Mouse (Mus musculus) heart, adult 2 months (tissue): ENCODE results near the gene Pde4b. TPM values are rescaled to one million over a fixed set of nuclear protein-coding genes. Genes with fewer than 3 reads are reported as not detected.
A peak's percentile ranks its signal among the peaks of the same experiment; 100 is the strongest.

ENCODE experiments used
- DNase-seq, 2 experiments: peaks; one replicate each; pipeline ENCODE4 v3.0.0; 2021
- H3K27ac ChIP-seq: fragments of 200-600 bp; 2 replicates; pipeline ENCODE4 v1.8.1; 2022
- H3K27me3 ChIP-seq: fragments of 200-500 bp; 2 replicates; pipeline ENCODE4 v1.6.1; 2012; ENCODE audit warnings: mild to moderate bottlenecking, low read length, inconsistent platforms, mixed read lengths; ENCODE audit not compliant: control insufficient read depth, insufficient read depth
- H3K36me3 ChIP-seq: fragments of 200-500 bp; 2 replicates; pipeline ENCODE4 v1.6.1; 2012; ENCODE audit warnings: low read length, inconsistent platforms; ENCODE audit not compliant: control insufficient read depth, insufficient read depth
- H3K4me1 ChIP-seq: fragments of 200-500 bp; 2 replicates; pipeline ENCODE4 v1.6.1; 2011; ENCODE audit warnings: low read length; ENCODE audit not compliant: control insufficient read depth, insufficient read depth
- H3K4me3 ChIP-seq: fragments of 200-600 bp; 2 replicates; pipeline ENCODE4 v1.8.1; 2022
- H3K79me2 ChIP-seq: fragments of 200-500 bp; replicated peaks from 2 replicates; pipeline ENCODE4 v1.6.1; 2012; ENCODE audit warnings: mild to moderate bottlenecking, inconsistent platforms, low read length, moderate library complexity, mixed read lengths; ENCODE audit not compliant: control insufficient read depth, insufficient read depth
- H3K9ac ChIP-seq: fragments of 200-500 bp; 2 replicates; pipeline ENCODE4 v1.6.1; 2012; ENCODE audit warnings: low read depth, mild to moderate bottlenecking, control low read depth, inconsistent platforms, low read length, mixed read lengths
- CTCF ChIP-seq: fragments of 200-600 bp; IDR thresholded peaks from 2 replicates; pipeline ENCODE4 v1.8.1; 2022; ENCODE audit warnings: antibody characterized with exemption, mild to moderate bottlenecking, moderate library complexity
- EP300 ChIP-seq: fragments of 200-500 bp; IDR thresholded peaks from 2 replicates; pipeline ENCODE4 v1.6.1; 2011; ENCODE audit warnings: low read depth, low read length, control low read depth; ENCODE audit not compliant: insufficient read depth
- POLR2A ChIP-seq: fragments of 200-500 bp; IDR thresholded peaks from 2 replicates; pipeline ENCODE4 v1.6.1; 2011; ENCODE audit warnings: mild to moderate bottlenecking, low read depth, low read length, control low read depth; ENCODE audit not compliant: insufficient read depth
- WGBS: fragments of 180-500 bp; shearing (Covaris S2); methylation state at CpG from one replicate; pipeline ENCODE4 v1.1.7; 2018; 5-methylcytosine and 5-hydroxymethylcytosine counted together
- intact Hi-C: fragments of 180-260 bp; cut with DNase I; formaldehyde crosslinking; loops from one replicate; pipeline ENCODE4 v1.15.1; 2025
- polyA plus RNA-seq: library from polyadenylated mRNA; depleted of rRNA; stranded (reverse); fragments of >200 nt; gene quantifications from 2 replicates; pipeline ENCODE4 v1.2.3, GENCODE M21; 2012
- total RNA-seq, 2 experiments: library from RNA; stranded (reverse); gene quantifications; 2 replicates each; pipeline ENCODE4 v1.2.3; 2021

Gene Pde4b
- total and polyA plus RNA-seq, 3 experiments, result 16.3 to 29.4 (median 28.2) TPM

DNA sequence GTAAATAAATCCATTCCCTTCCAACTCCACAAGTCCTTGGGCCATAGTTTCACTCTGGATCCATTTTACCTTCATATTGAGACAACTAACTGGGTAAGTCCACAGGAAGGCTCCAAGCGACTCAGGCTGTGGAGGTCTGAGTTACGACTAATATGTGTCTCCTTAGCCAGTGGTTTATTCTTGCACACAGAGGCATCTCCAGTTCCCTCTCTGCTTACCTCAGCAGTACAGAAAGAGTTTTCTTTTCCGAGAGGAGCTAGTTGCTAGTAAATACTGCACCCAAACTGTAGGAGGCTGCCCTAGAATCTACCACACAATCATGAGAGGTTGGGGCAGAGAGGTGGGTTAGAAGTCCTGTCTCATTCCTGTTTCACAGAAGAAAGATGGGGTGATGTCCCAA lies 499.4 kb downstream of the Pde4b start:
- intact Hi-C loops, result loop anchor here (5.0 kb wide), 1 partner anchor 79 kb away; no protein-coding TSS in a partner anchor
- H3K9ac ChIP-seq, result no peak overlapping the region
- H3K79me2 ChIP-seq, result peaks cover 6% of the 10 kb centered on the region
- H3K4me1 ChIP-seq, result peaks cover 24% of the 10 kb centered on the region
- no peaks in the 10 kb centered on the region for H3K27me3 ChIP-seq
- peaks cover 65% of the 10 kb centered on the region for H3K36me3 ChIP-seq
- H3K4me3 ChIP-seq, result no peak overlapping the region
- WGBS, result 67% methylated on average over 3 of the region's 3 CpGs
- DNase-seq, result no peak
- TF ChIP-seq CTCF, result no peak
- peak overlapping the region; percentile 64 for H3K27ac ChIP-seq

DNA sequence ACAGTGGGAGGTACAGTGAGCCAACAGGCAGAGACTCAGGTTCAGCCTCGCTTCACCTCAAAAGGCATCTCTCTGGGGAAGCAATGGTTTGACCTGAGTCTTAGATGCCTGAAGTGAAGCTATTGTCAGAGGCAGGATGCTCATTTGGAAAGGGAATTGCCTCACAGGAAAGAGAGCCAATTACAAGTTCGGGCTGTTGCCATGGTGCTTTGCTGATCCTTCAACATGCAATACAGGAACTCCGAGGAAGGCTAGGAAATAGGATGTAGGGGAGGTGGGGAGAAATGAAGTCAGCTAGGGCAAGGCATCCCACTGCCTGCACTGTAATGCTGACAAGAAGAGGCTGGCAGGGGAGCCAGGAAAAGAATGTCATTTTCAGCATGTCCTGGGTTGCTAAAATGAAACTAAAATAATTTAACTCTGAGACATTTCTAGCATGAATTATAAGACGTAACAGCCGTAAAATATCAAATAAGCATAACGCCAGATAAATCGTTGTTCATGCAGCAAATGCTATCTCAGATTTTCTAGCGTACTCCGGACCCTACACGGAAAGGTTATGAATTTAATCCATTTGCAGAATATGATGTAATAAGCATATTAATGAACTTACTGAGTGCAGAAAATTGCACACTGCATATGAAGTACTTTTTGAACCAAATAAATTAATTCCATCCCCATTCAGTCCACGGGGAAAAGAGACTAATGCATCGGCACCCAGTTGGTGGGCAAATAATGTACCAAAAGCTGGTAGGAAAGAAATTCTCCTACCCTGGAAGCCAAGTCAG lies 501.5 kb downstream of the Pde4b start:
- DNase-seq, result peak; percentile 56 to 78
- H3K79me2 ChIP-seq, result peaks cover 4% of the 10 kb centered on the region
- TF ChIP-seq POLR2A, result peak; percentile 53; the same call in 1 of the 2 replicates
- TF ChIP-seq EP300, result peak; percentile 91
- TF ChIP-seq CTCF, result no peak
- intact Hi-C loops, result loop anchor here (5.0 kb wide), 1 partner anchor 82 kb away; no protein-coding TSS in a partner anchor
- peak overlapping the region; percentile 64 for H3K27ac ChIP-seq
- peak overlapping the region; percentile 39 for H3K4me3 ChIP-seq
- H3K4me1 ChIP-seq, result peaks cover 21% of the 10 kb centered on the region
- H3K27me3 ChIP-seq, result no peaks in the 10 kb centered on the region
- peak overlapping the region; percentile 43 for H3K9ac ChIP-seq
- 28% methylated on average over 12 of the region's 12 CpGs for WGBS
- peaks cover 61% of the 10 kb centered on the region for H3K36me3 ChIP-seq

DNA sequence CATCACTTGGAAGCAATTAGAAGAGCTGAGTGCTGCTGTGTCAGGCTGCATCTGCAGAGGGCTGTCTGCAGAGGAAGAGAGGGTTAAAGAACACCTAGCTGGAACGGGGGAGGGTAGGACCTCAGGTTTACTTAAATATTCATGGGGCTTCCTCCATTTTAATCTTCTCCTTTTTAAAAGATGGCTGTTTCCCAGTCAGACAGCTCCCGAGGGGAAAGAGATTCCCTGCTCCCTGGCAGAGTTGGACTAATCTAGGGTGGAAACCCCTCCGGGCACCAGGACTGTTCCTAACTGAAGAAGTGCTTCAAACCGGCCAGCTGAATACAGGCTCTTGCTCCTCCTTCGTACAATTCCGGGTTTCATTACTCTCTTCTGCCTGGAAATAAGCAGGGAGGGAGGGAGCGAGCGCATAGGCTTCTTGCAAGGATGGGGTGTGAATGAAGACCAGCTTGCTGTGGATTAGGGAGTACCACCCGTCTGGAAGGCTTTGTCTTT lies 502.2 kb downstream of the Pde4b start:
- Histone ChIP-seq H3K36me3 (peaks cover 60% of the 10 kb centered on the region), H3K27me3 (no peaks in the 10 kb centered on the region), H3K4me1 (peaks cover 21% of the 10 kb centered on the region), H3K9ac (peak overlapping the region; percentile 3), H3K27ac (peak overlapping the region; percentile 64), H3K79me2 (peaks cover 6% of the 10 kb centered on the region), H3K4me3 (peak overlapping the region; percentile 39)
- TF ChIP-seq POLR2A, result 0 out of 2 replicates have a peak, but pooled peaks have one; percentile 21
- TF ChIP-seq EP300, result no peak
- 17% methylated on average over 9 of the region's 9 CpGs for WGBS
- DNase-seq, result no peak
- intact Hi-C loops, result loop anchor here (5.0 kb wide), 2 partner anchors 43 to 82 kb away; no protein-coding TSS in a partner anchor

DNA sequence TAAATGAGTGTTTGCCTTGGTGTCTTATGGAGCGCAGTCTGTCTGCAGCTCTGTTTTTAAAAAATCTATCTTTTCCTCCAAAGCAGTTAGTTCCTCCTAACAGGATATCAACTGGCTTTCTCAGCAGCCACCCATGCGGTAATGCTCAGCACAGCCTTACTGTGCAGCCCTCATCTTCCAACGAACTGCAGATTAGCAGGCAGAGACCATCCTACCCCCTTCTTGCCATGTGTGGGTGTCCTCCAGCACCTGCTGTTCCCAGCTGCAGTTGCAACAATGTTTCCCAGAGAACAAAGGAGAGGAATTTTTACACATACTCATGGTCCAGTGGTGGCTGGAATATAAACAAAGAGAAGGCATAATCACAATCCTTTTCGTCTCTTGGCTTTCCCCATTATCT lies 504.5 kb downstream of the Pde4b start:
- 35% methylated on average over 4 of the region's 4 CpGs for WGBS

DNA sequence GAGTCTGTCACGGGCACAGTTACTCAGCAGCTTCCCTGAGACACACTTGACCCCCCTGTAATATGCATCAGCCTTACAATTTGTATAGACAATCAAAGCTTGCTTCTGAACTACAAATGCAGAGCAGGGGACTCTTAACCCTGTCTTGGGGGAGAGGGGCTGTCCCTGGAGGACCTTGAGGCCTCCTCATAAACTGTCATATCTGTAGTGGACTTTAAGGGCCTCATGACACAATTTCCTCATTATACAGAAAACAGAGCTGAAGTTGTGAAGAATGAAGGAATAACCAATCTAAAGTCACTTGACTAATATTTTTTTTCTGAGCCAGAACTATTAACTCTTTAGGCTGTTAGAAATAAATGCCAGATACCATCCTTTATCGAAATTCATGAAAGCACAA lies 505.2 kb downstream of the Pde4b start:
- H3K27ac ChIP-seq, result peak overlapping the region; percentile 41; the same call in 1 of the 2 replicates
- DNase-seq, result no peak
- H3K79me2 ChIP-seq, result peaks cover 2% of the 10 kb centered on the region; the same call in 1 of the 2 replicates
- peaks cover 10% of the 10 kb centered on the region for H3K4me1 ChIP-seq
- H3K27me3 ChIP-seq, result no peaks in the 10 kb centered on the region
- H3K9ac ChIP-seq, result no peak overlapping the region
- TF ChIP-seq POLR2A, result no peak
- TF ChIP-seq EP300, result no peak
- no peak for TF ChIP-seq CTCF
- H3K4me3 ChIP-seq, result no peak overlapping the region
- H3K36me3 ChIP-seq, result peaks cover 45% of the 10 kb centered on the region
- intact Hi-C loops, result loop anchor here (5.0 kb wide), 1 partner anchor 40 kb away; no protein-coding TSS in a partner anchor
- WGBS, result 79% methylated on average over 2 of the region's 2 CpGs

More for the DNA sequence above, 504.5 kb downstream of the Pde4b start:
- no peak overlapping the region for H3K9ac ChIP-seq
- DNase-seq, result no peak
- no peak for TF ChIP-seq EP300
- no peak for TF ChIP-seq CTCF
- TF ChIP-seq POLR2A, result no peak
- H3K27ac ChIP-seq, result peak overlapping the region; percentile 41
- no peak overlapping the region for H3K4me3 ChIP-seq
- peaks cover 6% of the 10 kb centered on the region for H3K79me2 ChIP-seq
- intact Hi-C loops, result loop anchor here (5.0 kb wide), 1 partner anchor 41 kb away; no protein-coding TSS in a partner anchor
- H3K36me3 ChIP-seq, result peaks cover 49% of the 10 kb centered on the region
- H3K4me1 ChIP-seq, result peaks cover 13% of the 10 kb centered on the region
- no peaks in the 10 kb centered on the region for H3K27me3 ChIP-seq

DNA sequence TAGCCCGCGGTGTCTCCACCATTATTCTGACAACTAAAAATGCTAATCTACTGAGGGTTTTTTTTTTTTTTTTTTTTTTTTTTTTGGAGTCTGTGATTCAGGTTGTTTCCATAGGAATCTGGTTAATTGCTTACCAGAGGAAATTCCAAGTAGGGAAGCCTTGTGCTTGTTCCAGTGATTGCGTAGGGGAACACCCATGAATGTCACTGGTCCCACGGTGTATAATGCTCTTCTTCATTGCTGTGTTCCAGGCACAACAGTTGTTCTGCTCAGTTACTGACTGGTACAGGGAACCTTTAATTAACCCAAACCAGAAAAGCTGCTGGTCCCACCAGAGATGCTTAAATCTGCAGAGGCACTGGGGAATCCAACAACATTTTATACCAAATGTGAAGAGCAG lies 506.3 kb downstream of the Pde4b start:
- Histone ChIP-seq H3K9ac (no peak overlapping the region), H3K27ac (peak overlapping the region; percentile 19; the same call in 1 of the 2 replicates), H3K4me1 (peaks cover 6% of the 10 kb centered on the region), H3K36me3 (peaks cover 43% of the 10 kb centered on the region), H3K27me3 (no peaks in the 10 kb centered on the region), H3K79me2 (peaks cover 2% of the 10 kb centered on the region; the same call in 1 of the 2 replicates), H3K4me3 (no peak overlapping the region)
- intact Hi-C loops, result loop anchor here (5.0 kb wide), 1 partner anchor 39 kb away; no protein-coding TSS in a partner anchor
- WGBS, result 49% methylated on average over 4 of the region's 4 CpGs
- no peak for DNase-seq
- no peak for TF ChIP-seq EP300
- no peak for TF ChIP-seq CTCF
- TF ChIP-seq POLR2A, result no peak
